Mouse (Mus musculus): ENCODE measurements around the gene Ttc39d.
A peak's percentile ranks its signal among the peaks of the same experiment; 100 is the strongest.
"Not testable (repeated sequence)": the region's sequence is repeated elsewhere in the genome, so short reads cannot be mapped to it uniquely, and the experiment has no call there.

Ttc39d gene

DNA sequence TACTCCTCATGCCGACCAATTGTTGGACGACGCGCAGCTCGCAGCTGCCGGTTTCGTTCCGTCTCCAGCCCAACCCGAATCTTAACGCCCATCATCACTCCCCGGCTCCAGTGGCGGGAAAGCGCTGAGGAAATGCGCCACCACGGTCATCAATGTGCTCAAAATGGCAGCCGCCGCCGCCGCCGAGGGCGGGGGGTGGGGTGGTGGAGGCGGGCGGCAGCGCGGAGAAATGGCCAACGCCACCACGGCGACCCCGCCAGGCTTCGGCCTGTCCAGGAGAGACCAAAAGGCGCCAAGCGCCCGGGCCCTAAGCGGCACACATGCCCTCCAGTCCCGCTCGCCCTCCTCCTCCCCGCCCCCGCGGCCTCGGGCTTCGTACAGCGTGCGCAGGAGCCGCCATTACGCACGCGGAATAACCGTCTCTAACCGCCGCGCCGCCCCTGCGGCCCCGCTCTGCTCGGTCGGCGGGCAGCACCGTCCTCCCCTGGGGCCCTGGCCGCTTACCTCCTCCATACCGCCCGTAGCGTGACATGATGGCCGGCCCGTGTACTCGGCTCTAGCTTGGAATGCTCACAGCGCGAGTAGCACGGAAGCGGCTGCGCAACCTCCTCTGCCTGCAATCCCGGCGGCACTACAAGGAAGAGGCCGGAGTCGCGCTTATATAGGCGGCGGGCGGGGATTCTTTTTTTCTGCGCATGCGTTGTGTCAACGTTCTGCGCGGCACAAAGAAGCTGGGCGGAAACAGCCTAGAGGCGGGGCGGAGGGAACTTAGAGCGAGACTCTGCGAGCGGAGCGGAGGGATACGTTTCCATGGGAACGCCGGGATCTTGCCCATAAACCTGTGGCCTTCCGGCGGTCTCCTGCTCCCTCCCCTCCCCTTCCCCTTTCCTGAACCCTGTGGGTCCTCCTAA lies at the start of gene Ttc39d, which contains the start of gene Srsf7:
TSS of gene Ttc39d (plus strand) at position 790 of the 911 bp plus-strand sequence.
TSS of gene Srsf7 (minus strand) at position 637 of the 911 bp plus-strand sequence.
- DNase-seq, result peak; percentile 100

DNA sequence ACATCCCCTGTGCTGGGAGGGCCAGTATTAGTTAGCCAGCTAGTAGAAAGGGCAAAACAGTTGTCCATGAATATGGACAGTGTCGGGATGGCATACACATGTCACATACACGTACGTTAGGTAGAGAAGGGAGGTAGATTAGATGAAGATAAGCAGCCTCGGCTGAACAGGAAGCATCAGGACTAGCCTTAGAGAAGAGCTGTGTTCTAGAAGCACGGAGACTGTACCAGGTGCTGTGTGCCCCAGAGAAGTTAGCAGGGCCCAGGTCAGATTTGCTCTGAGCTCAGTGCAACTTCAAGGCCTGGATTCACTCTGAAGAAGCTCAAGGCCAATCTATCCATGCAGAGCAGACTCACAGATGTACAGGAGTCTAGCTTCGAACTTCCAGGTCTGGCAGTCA lies 49.8 kb upstream of the Ttc39d start:
- DNase-seq, result no peak

DNA sequence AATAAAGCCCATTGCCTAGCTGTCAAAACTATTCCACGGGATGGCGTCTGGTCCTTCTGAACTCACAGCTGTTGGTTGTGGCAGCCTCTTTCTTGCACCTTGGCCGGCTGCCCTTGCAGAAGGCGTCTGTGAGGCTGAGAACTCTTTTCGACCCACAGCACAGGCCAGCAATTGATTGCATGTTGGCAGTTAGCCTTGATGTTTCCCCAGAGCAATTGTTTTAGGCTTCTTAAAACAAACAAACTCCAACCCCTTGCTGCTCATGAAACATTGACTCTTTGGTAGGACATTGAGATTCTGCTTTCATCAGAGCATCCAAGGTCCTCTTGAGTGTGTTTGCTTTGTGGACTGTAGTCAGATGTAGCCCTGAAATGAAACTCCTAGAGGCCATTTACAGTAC lies 46.8 kb upstream of the Ttc39d start:
- no peak for DNase-seq

DNA sequence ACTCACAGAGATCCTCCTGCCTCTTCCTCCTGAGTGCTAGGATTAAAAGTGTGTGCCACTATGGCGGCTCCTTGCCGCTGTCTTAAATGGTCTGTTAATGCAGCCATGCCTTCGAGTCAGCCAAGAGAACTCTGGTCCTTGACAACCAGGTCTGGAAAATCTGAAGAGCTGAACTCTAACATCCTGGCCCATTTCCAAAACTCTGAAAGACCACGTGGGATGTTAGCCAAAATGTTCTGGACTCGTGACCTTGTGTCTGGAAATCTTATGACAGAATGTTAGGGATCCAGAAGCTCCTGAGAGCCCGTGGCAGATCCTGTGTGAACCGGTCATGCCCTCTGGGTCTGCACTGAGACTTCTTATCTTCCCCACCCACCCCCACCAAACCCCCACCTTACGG lies 43.3 kb upstream of the Ttc39d start:
- no peak for DNase-seq

DNA sequence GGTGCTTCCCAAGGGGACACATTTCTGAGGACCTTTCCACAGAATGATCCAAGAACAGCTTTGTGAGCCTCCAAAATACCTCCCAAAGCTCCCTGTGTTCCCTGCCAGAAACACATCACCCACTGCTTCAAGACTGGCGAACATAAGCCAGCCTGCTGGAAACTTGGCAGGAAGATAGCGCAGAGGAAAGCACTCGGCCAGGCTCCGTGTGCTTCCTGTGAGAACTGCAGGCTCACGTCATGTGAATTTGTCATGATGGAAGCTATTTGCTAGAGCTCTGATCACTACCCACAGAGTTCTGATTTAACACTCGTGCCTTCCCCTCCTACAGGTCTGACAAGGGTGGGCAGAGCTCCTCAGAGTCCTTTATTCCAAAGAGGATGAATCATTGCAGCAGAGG lies 41.5 kb upstream of the Ttc39d start:
- DNase-seq, result no peak

DNA sequence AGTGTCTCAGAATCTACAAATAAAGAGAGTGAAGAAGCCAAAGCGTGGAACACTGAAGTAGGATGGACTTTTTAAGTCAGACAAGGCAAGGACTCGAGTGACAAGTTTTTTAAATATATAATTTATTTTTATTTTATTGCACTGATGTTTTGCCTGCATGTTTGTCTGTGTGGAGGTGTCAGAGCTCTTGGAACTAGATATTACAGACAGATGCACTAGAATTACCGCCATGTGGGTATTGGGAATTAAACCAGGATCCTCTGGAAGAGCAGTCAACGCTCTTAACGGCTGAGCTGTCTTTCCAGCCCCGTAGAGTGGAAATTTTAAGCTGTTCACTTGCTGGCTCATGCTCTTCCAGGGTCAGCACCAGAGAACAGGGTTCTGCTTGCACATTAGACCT lies 40.9 kb upstream of the Ttc39d start:
- no peak for DNase-seq

DNA sequence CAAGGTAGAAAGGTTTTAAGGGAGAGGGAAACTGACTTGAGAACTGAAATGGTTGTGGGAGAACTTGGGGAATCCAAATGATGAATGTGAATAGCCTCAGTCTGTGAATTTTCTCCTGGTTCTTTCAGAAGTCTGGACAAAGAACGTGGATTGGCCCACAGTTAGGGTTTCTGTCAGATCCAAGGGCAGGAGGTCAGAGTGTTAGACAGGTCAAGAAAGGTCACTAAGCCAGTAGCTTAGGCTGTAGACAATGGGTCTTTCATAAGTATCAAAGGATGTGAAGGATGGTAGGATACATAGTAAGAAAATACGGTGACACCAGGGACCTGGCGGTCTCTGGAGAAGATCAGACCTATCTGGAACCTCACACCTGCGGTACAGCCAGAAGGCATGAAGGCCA lies 39.8 kb upstream of the Ttc39d start:
- DNase-seq, result no peak

DNA sequence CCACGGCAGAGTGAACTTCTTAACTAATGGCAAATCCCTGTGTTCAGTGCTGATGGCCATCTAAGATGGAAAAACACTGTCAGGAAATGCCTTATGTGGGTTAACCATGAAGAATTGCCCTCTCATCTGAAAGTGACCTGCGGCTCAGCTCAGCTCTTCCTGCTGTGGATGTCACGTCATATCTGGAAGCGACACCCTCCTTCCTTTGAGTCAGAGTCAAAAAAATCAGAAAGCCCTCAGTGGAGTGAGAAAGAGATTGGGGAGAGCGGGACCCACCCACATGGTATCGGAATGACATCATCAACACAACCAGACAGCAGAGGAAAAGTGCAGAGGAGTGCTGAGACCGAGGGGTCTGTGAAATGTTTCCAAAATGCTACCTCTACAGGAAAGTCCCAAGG lies 39.4 kb upstream of the Ttc39d start:
- peak; percentile 42 for DNase-seq

DNA sequence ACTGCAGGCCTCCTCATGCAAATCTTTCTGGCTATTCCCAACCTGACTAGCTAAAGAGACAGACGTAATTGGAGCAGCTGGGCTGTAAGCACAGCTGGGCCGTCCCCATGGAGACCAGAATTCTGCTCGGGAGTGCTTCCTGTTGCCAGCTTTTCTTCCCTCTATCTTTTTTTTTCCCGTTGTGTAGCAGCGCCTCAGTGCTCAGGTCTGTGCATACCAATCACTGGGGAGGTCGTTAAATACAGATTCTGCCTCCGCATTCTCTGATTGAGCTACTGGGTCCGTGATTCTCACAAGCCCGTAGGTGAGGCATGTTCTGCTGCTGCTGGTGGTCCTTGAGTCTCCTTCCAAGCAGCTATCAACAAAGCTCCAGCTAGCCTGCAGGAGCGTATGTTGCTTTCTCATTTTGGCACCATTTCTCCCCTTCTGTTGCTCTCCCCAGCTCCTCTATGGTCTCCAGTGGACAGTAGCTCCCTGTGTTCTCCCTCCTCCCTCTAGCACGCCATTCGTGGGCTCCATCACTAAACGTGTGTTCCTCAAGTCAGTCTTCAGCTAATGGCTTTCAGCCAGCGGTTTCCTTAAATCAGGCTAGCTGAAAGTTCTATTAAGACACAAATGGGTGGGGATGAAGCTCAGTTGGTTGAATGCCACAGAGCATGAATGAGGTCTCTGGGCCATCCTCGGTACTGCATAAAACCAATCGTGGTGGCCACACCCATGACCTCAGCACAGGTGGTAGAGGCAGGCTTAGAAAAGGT lies 38.7 kb upstream of the Ttc39d start:
- peak; percentile 63 for DNase-seq

DNA sequence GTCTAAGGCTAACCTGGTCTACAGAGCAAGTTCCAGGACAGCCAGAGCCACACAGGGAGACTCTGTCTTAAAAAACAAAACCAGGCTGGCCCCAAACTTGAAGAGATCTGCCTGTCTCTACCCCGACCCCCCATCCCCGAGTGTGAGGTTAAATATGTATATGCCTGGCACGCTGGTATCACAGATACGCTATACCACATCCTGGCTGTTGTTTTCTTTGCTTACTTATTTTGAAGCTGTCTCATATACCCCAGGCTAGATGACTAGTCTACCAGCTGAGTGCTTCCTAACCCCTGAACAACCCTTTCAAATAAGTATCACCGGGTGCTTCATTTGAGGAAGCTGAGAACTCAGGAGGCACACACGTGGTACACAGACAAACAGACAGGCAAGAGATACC lies 37.5 kb upstream of the Ttc39d start:
- DNase-seq, result no peak

DNA sequence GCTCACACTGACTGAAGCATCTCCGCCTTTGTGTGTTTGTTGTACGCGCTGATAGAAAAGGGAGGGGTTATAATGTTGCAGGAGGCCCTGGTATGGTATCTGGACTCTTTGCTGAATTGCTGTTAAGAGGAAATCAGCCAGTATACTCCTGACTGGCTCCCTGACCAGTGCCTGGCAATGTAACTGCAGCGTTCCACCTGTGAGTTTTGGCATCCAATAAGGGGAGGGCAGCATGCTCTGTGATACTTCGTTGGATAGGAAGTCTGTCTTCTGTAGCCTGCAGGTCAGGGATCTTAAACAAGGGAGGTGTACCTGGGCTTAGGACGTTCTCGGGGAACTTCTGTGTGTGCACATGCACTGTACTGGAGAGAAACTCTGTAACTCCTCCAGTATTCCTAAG lies 36.3 kb upstream of the Ttc39d start:
- DNase-seq, result no peak

DNA sequence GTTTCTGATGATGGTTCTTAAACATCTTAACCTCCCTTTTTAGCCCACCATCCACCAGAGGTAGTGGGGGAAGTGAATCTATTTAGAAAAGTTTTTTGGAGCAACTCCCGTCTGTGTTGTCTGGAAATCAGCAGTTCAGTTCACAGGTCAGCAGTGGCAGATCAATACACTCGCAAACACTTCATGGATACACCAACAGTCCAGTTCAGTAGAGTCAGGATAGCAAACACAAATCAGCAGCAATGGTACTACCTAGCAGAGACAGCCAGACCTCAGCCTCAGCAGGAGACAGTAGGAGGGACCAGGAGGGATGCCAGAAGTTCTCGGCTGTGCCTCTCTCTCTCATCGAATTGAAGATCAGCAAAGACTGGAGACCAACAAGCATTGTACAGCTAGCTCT lies 35.3 kb upstream of the Ttc39d start:
- no peak for DNase-seq

DNA sequence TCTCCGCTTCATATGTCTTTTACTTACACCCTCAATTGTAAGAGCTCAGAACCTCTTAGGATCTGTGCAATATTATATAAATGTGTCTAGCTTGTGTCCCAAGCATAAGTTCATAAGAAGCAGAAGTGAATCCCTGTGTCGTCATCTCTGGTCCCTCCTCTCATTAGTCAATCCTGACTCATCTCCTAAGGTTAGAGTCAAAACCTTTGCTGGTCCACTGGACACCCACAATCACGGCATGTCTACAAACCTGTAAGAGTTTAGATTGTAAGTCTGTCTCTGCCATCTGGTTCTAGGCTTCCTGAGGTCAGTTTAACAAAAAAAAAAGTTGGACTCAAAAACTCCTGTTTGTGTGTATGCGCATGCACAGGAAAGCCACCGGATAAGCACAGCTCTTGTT lies 34.5 kb upstream of the Ttc39d start:
- DNase-seq, result no peak

DNA sequence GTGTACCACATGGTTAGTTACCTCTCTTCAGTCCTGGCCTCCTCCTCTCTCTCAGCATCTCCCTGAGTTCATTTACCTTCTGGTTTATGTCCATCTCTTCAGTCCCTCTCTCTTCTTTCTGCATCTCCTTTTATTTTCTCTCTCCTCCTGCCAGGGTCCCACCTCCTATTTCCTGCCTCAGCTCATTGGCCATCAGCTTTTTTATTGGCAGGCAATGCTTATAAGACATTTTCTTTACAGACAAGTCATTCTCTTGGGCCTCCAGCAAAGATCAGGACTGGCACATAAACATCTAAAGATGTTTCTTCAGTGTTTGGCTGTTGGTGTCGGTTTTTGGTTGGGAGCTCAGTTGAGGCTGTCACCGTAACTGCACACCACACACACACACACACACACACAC lies 33.6 kb upstream of the Ttc39d start:
- no peak for DNase-seq

DNA sequence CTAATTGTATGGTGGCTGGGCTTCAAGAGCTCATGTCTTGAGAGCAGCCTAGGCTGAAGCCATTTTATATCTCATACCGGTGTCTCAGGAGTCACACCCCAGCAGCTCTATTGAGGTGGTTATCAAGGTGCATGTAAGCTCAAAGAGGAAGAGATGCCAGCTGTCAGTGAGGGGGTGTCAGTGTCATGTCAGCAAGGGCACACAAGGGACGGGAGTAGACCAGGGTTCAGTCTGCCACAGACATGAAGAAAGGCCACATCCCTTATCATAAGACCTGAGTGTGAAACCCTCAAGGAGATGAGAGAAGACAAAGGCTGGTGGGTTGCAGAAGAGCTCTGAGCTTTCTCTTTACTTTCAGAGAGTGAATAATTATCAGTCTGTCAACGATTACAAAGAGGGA lies 33.1 kb upstream of the Ttc39d start:
- DNase-seq, result no peak

DNA sequence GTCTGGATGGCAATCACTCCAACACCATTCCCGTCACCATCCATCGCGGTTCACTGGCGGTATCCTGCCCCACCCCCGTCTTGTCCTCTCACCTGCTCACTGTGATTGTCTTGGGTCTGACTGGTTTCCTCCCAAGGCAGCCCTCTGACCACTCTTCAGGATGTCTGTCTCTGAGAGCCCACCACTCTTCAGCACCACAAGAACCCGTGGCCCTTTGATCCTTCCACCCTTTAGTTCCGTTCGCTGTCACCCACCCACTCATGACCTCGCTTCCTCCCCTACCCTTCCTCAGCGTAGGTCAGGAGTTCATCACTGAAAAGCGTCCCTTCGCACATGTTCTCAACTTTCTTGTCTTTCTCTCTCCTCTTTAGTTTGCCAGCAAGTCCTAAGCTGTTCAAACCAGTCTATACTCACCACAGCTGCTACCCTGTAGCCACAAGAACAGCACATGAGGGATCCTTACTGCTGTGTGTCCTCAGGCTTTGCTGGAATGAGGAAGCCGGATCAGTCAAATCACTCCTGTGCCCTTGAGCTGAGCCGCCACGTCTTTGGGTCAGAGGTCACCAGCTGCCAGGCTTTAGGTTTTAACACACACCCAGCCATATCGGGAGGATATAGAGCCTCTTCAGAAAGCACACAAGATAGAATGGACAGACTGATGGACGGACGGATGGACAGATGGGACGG lies 32.4 kb upstream of the Ttc39d start:
- no peak for DNase-seq

DNA sequence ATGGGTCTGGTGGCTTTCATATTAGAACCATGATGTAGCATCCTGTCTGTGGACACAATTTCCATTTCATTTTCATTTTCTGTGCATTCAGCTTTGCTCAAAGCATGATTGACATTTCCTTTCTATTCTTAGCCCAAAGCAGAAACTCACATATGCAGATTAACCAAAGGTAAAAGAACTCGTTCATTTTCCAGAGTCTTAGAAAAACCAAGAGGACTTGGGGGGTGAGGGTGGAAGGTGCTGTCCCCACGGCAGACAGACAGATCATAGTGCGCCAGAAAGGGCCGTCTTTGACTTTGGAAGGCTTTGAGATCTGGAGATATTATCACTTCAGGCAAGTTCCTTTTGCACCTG lies 31.9 kb upstream of the Ttc39d start:
- DNase-seq, result no peak

DNA sequence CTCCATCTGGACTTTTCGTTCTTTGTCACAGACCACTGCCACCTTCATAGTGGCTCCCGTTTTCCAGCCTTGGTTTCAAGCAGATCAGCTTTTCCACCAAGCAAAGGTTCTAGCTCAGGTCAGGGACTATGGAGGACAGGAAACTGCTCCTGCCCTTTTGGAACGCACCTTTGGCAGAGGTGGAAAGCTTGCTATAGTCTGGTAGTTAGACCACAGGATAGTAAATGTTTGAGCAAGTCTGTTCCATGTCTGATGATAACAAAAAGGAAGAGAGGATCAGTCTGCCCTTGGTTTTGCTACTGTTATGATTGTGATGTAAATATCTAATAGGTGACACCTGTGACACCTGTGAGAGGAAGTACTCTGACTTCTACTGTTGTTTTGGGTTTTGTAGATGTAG lies 31.3 kb upstream of the Ttc39d start:
- no peak for DNase-seq

DNA sequence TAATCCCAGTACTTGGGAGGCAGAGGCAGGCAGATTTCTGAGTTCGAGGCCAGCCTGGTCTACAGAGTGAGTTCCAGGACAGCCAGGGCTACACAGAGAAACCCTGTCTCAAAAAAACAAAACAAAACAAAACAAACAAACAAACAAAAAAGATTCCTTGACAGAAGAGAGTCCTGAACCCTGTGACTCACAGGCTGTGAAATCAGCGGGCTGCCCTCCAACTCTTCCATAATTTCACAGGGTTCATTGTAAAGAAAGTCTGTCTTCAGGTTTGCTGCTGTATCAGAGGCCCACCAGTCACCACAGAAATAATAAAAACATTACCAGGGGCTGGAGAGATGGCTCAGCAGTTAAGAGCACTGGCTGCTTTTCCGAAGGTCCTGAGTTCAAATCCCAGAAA lies 28.4 kb upstream of the Ttc39d start:
- not testable (repeated sequence) for DNase-seq

DNA sequence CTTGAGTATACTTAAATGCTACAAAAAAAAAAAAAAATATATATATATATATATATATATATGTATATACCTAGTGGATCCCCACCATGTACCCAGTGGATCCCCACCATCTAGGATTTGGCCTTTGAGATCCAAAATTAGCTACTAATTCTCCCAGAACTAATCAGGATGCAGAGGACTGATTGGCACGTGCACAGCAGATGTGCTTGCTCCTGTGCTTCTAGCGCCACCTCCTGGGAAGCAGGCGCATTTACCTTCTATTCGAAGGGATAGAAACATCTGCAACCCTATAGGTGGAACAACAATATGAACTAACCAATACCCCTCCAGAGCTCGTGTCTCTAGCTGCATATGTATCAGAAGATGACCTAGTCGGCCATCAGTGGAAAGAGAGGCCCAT lies 27.3 kb upstream of the Ttc39d start:
- DNase-seq, result peak; percentile 88

DNA sequence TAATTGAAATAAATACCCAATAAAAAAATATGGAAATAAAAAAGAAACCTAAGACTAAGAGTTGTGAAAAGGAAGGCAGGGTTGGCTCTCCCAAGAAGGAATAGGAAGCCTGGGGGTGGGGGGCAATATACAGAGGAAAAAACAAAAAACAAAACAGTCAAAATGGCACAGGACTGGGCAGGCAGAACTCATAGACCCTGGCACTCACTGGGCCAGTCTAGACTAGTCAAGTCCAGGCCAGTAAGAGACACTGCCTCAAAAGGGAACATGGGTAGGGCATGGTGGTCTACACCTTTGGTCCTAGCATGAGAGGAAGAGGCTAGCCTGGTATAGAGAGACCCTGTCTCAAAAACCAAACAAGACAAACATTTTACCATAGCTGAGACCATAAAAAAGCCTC lies 26.8 kb upstream of the Ttc39d start:
- DNase-seq, result no peak

DNA sequence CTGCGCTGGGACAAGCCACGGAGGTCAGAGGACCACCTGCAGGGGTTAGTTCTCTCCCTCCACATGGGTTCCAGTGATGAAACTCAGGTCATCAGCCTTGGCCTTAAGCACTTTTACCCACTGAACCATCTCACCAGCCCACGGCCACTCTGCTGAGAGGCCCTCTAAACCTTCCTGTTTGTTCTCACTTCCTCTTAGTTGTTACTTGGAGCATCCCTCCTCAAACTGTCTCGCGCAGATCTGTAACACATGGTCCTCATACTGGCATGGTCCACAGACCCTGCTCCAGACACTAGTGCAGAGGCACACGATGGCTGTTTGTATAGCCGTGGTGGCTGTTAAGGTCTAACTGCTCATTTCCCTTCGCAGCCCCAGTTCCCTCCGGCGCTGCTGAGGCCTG lies 23.6 kb upstream of the Ttc39d start:
- no peak for DNase-seq

DNA sequence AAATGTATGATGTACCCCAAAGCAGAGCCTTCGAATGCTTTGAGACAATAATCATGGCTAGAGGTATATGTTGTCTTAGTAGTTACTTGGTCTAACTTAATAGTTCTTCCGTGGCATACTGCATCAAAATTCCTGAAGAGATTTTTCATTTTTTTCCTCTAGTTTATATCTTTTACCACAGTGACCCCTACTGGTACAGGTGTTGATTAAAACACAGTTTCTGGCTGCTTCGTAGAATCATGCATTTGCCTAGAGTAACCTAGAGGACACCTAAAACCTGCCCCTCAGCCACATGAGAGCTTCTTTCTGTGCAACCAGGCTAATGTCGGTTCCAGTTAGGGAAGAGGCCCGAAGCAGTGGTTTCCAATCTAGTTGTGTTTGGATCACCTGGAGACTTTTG lies 14.2 kb upstream of the Ttc39d start:
- DNase-seq, result peak; percentile 49

Data from retina, postnatal 1 day (tissue).